Mouse (Mus musculus): ENCODE data around the gene Abcg1.

DNA sequence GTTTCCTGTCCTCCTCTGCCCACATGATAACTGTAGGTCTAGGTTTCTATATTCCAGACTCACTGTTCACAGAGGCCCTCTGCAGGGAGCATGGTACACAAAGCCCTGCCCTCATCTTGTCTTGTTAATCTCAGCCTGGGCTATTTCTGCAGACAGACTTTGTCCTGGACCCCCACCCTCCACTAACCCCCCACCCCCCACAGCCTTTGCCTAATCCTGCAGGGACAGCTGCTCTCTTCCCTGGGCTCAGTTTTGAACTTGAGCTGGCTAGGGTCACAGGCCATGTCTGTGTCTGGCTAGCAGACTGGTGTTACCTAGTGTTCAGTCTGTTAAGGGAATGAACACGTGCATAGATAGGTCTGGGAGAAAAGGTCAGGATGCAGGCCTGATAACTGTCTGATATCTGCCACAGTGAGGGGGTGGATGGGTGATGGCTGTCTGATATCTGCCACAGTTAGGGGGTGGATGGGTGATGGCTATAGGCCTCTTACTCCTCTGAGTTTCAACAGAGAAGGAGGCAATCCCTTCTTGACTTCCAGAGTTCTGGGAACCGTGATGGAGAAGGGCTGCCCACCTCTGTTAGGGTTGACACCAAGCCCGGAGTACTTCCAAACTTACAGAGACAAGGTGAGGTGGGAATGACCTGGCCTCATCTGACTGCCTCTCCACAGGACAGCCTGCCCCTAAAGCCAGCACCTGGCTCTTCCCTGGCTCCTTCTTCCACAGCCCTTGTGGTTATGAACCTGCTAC lies 4.0 kb downstream of the Abcg1 start:
- no peak for TF ChIP-seq POLR2A (IDR thresholded peaks at IDR 0.05; ENCODE audit: insufficient read depth, low read length)
- TF ChIP-seq EP300 (IDR thresholded peaks at IDR 0.05; ENCODE audit: insufficient read depth, low read depth, low read length): no peak
